Mouse (Mus musculus) MEL (cell line): ENCODE measurements at regions not wholly inside any gene's neighbourhood (a gene's known extent, or its start where the extent isn't known, plus 50 kb on each side); places are given as distances from the start of the nearest gene placed in this dataset.

Experiments
- CTCF ChIP-seq, 3 experiments: IDR thresholded peaks in 2 of 3; conservative IDR thresholded peaks in 1 of 3; 2 replicates each; pipeline ENCODE4 v1.5.1; 2011 to 2012; ENCODE audit warnings: low read length in 3 of 3, low read depth in 2 of 3, mild to moderate bottlenecking in 2 of 3, improper control_type of control experiment in 1 of 3, inconsistent platforms in 1 of 3, mixed read lengths in 1 of 3, moderate library complexity in 1 of 3; ENCODE audit not compliant: control insufficient read depth in 1 of 3, insufficient read depth in 1 of 3, poor library complexity in 1 of 3, severe bottlenecking in 1 of 3
- EP300 ChIP-seq, 2 experiments: IDR thresholded peaks; 2 replicates each; pipeline ENCODE4 v1.6.1; 2011; ENCODE audit warnings: improper control_type of control experiment in 2 of 2, low read length in 2 of 2, low read depth in 1 of 2, mild to moderate bottlenecking in 1 of 2
- ETS1 ChIP-seq: IDR thresholded peaks from 2 replicates; pipeline ENCODE4 v1.6.1; 2012; ENCODE audit warnings: low read depth, mild to moderate bottlenecking, inconsistent platforms, low read length, improper control_type of control experiment, moderate library complexity
- POLR2A ChIP-seq, 2 experiments: IDR thresholded peaks; 2 replicates each; pipeline ENCODE4 v1.6.1; 2011 to 2012; ENCODE audit warnings: low read length in 2 of 2, mild to moderate bottlenecking in 2 of 2, control low read depth in 1 of 2, improper control_type of control experiment in 1 of 2, low read depth in 1 of 2, moderate library complexity in 1 of 2; ENCODE audit not compliant: control insufficient read depth in 1 of 2, insufficient read depth in 1 of 2, poor library complexity in 1 of 2
- POLR2AphosphoS2 ChIP-seq: IDR thresholded peaks from 2 replicates; pipeline ENCODE4 v1.6.1; 2011; ENCODE audit warnings: low read length, improper control_type of control experiment
- TAL1 ChIP-seq: IDR thresholded peaks from 2 replicates; pipeline ENCODE4 v1.6.1; 2012; ENCODE audit warnings: mild to moderate bottlenecking, inconsistent platforms, low read length, moderate library complexity, mixed read lengths
- TCF12 ChIP-seq: IDR thresholded peaks from 2 replicates; pipeline ENCODE4 v1.6.1; 2014; ENCODE audit warnings: low read depth, mild to moderate bottlenecking, inconsistent platforms, low read length, improper control_type of control experiment, moderate library complexity
- USF1 ChIP-seq: IDR thresholded peaks from 2 replicates; pipeline ENCODE4 v1.6.1; 2014; ENCODE audit warnings: low read depth, mild to moderate bottlenecking, inconsistent platforms, low read length, improper control_type of control experiment, moderate library complexity

GRCm38 (mm10) chr9:14006233-14006984, 178.9 kb downstream of the Fam76b start:
- TF ChIP-seq TAL1 (no peak), POLR2A (IDR thresholded peaks at IDR 0.05; ENCODE audit: control insufficient read depth in 1 of 2, insufficient read depth in 1 of 2, low read depth in 1 of 2, low read length in 2 of 2, poor library complexity in 1 of 2) (no peak), ETS1 (peak; percentile 41; the same call in 1 of the 2 replicates), USF1 (peak; percentile 89), TCF12 (no peak), CTCF (IDR thresholded peaks at IDR 0.05 in 2 of 3, conservative IDR thresholded peaks at IDR 0.05 in 1 of 3; ENCODE audit: control insufficient read depth in 1 of 3, insufficient read depth in 1 of 3, low read depth in 2 of 3, low read length in 3 of 3, poor library complexity in 1 of 3, severe bottlenecking in 1 of 3) (no peak), POLR2AphosphoS2 (no peak), EP300 (IDR thresholded peaks at IDR 0.05; ENCODE audit: low read depth in 1 of 2, low read length in 2 of 2) (0 out of 4 replicates have a peak, but pooled peaks of 1 of the 2 experiments have one; percentile 17)
